Mouse (Mus musculus) neural tube, embryonic 13.5 days (tissue): ENCODE data around the gene Nmral1. TPM values are rescaled to one million over a fixed set of nuclear protein-coding genes. Genes with fewer than 3 reads are reported as not detected.
A peak's percentile ranks its signal among the peaks of the same experiment; 100 is the strongest.
"Not testable (repeated sequence)": the region's sequence is repeated elsewhere in the genome, so short reads cannot be mapped to it uniquely, and the experiment has no call there.

Experiments
- ATAC-seq: fragments of 200-750 bp; cut with Nextera tagmentation; 2 replicates; pipeline ENCODE4 v1.8.0; 2017; ENCODE audit warnings: low read depth, mild to moderate bottlenecking, moderate TSS enrichment, moderate library complexity
- H3K27ac ChIP-seq: fragments of 300-500 bp; sonication (generic); replicated peaks from 2 replicates; pipeline ENCODE4 v1.5.1; 2015; ENCODE audit warnings: moderate library complexity, mild to moderate bottlenecking, inconsistent platforms
- H3K27me3 ChIP-seq: fragments of 300-500 bp; sonication (generic); 2 replicates; pipeline ENCODE4 v1.6.1; 2015; ENCODE audit warnings: mild to moderate bottlenecking, inconsistent platforms
- H3K36me3 ChIP-seq: fragments of 300-500 bp; sonication (generic); 2 replicates; pipeline ENCODE4 v1.6.1; 2015; ENCODE audit warnings: mild to moderate bottlenecking, inconsistent platforms
- H3K4me1 ChIP-seq: fragments of 300-500 bp; sonication (generic); replicated peaks from 2 replicates; pipeline ENCODE4 v1.6.1; 2015; ENCODE audit warnings: inconsistent platforms
- H3K4me2 ChIP-seq: fragments of 300-500 bp; sonication (generic); 2 replicates; pipeline ENCODE4 v1.6.1; 2015; ENCODE audit warnings: inconsistent platforms, mild to moderate bottlenecking, moderate library complexity
- H3K4me3 ChIP-seq: fragments of 300-500 bp; sonication (generic); 2 replicates; pipeline ENCODE4 v1.5.1; 2015; ENCODE audit warnings: mild to moderate bottlenecking, inconsistent platforms
- H3K9ac ChIP-seq: fragments of 300-500 bp; sonication (generic); 2 replicates; pipeline ENCODE4 v1.6.1; 2015; ENCODE audit warnings: moderate library complexity, mild to moderate bottlenecking, inconsistent platforms
- H3K9me3 ChIP-seq: fragments of 300-500 bp; sonication (generic); 2 replicates; pipeline ENCODE4 v1.6.1; 2016; ENCODE audit warnings: inconsistent platforms
- WGBS: fragments of 180-500 bp; shearing (Covaris S2); methylation state at CpG from one replicate; pipeline ENCODE4 v1.1.7; 2015; 5-methylcytosine and 5-hydroxymethylcytosine counted together
- polyA plus RNA-seq: library from polyadenylated mRNA; unstranded; fragments of >200 nt; fragmentation: Nextera tagmentation; extraction: Ambion mirVana; gene quantifications from 2 replicates; pipeline ENCODE4 v1.2.1, GENCODE M21; 2015

Gene Nmral1
- polyA plus RNA-seq, 1 experiment from 2014 or later = 55.5 TPM

GRCm38 (mm10) chr16:4705541-4705940 lies 13.6 kb downstream of the Nmral1 start:
- Histone ChIP-seq H3K36me3 (peaks cover 96% of the 10 kb centered on the region), H3K27ac (no peak overlapping the region), H3K4me3 (no peak overlapping the region), H3K4me2 (no peak overlapping the region), H3K9ac (no peak overlapping the region), H3K4me1 (no peaks in the 10 kb centered on the region), H3K9me3 (no peaks in the 10 kb centered on the region), H3K27me3 (no peaks in the 10 kb centered on the region)
- 67% methylated on average over 4 of the region's 4 CpGs for WGBS
- no peak for ATAC-seq

GRCm38 (mm10) chr16:4702646-4703045 lies 16.5 kb downstream of the Nmral1 start:
- Histone ChIP-seq H3K4me1 (no peaks in the 10 kb centered on the region), H3K27ac (no peak overlapping the region), H3K9me3 (no peaks in the 10 kb centered on the region), H3K4me2 (no peak overlapping the region), H3K36me3 (peaks cover 99% of the 10 kb centered on the region), H3K9ac (no peak overlapping the region), H3K27me3 (no peaks in the 10 kb centered on the region), H3K4me3 (no peak overlapping the region)
- WGBS = 73% methylated on average over 1 of the region's 1 CpGs
- ATAC-seq = no peak

GRCm38 (mm10) chr16:4701211-4701610 lies 17.9 kb downstream of the Nmral1 start:
- Histone ChIP-seq H3K4me1 (no peaks in the 10 kb centered on the region), H3K9ac (no peak overlapping the region), H3K27ac (no peak overlapping the region), H3K27me3 (no peaks in the 10 kb centered on the region), H3K9me3 (no peaks in the 10 kb centered on the region), H3K4me3 (no peak overlapping the region), H3K36me3 (peaks cover 100% of the 10 kb centered on the region), H3K4me2 (no peak overlapping the region)
- 97% methylated on average over 3 of the region's 3 CpGs for WGBS
- no peak for ATAC-seq

- not testable (repeated sequence) for H3K4me2 ChIP-seq
- whole genome bisulfite sequencing = 97% methylated on average over 4 of the region's 4 CpGs
- peaks cover 72% of the 10 kb centered on the region for H3K36me3 ChIP-seq
Measured at GRCm38 (mm10) chr16:4689371-4689770, 29.8 kb downstream of the Nmral1 start.

GRCm38 (mm10) chr16:4684457-4684791 lies 34.7 kb downstream of the Nmral1 start:
- peak overlapping the region; percentile 85; the same call in 1 of the 2 replicates for H3K27ac ChIP-seq
- peak; percentile 16; the same call in 1 of the 2 replicates for ATAC-seq
- peaks cover 25% of the 10 kb centered on the region for H3K36me3 ChIP-seq
- peak overlapping the region; percentile 91 for H3K9ac ChIP-seq
- under 1% methylated on average over 9 of the region's 9 CpGs for WGBS
- H3K4me1 ChIP-seq = peaks cover 22% of the 10 kb centered on the region
- H3K4me2 ChIP-seq = peak overlapping the region; percentile 99
- H3K27me3 ChIP-seq = no peaks in the 10 kb centered on the region
- H3K4me3 ChIP-seq = peak overlapping the region; percentile 95
- no peaks in the 10 kb centered on the region; the same call in 1 of the 2 replicates for H3K9me3 ChIP-seq

More at GRCm38 (mm10) chr16:4689371-4689770, 29.8 kb downstream of the Nmral1 start:
- H3K4me3 ChIP-seq, H3K27ac ChIP-seq, H3K9me3 ChIP-seq, H3K9ac ChIP-seq, ATAC-seq, H3K27me3 ChIP-seq: not testable (repeated sequence)
- peaks cover 14% of the 10 kb centered on the region for H3K4me1 ChIP-seq

GRCm38 (mm10) chr16:4683581-4684456 lies 35.3 kb downstream of the Nmral1 start:
- Histone ChIP-seq H3K36me3 (peaks cover 19% of the 10 kb centered on the region), H3K4me3 (peak overlapping the region; percentile 95), H3K27ac (peak overlapping the region; percentile 85), H3K4me1 (peaks cover 26% of the 10 kb centered on the region), H3K9ac (peak overlapping the region; percentile 91), H3K4me2 (peak overlapping the region; percentile 99), H3K9me3 (no peaks in the 10 kb centered on the region), H3K27me3 (no peaks in the 10 kb centered on the region)
- ATAC-seq = peak; percentile 87
- under 1% methylated on average over 54 of the region's 54 CpGs for WGBS

GRCm38 (mm10) chr16:4683193-4683580 lies 36.0 kb downstream of the Nmral1 start:
- 34% methylated on average over 9 of the region's 9 CpGs for WGBS
- peak overlapping the region; percentile 85 for H3K27ac ChIP-seq
- H3K27me3 ChIP-seq = no peaks in the 10 kb centered on the region
- peak overlapping the region; percentile 95 for H3K4me3 ChIP-seq
- no peaks in the 10 kb centered on the region for H3K9me3 ChIP-seq
- H3K9ac ChIP-seq = peak overlapping the region; percentile 91
- H3K36me3 ChIP-seq = peaks cover 14% of the 10 kb centered on the region
- ATAC-seq = no peak
- peaks cover 32% of the 10 kb centered on the region for H3K4me1 ChIP-seq
- H3K4me2 ChIP-seq = peak overlapping the region; percentile 99

- no peaks in the 10 kb centered on the region for H3K27me3 ChIP-seq
- no peak overlapping the region for H3K27ac ChIP-seq
- H3K36me3 ChIP-seq = peaks cover 10% of the 10 kb centered on the region
- no peaks in the 10 kb centered on the region for H3K9me3 ChIP-seq
- 79% methylated on average over 4 of the region's 4 CpGs for WGBS
- H3K4me1 ChIP-seq = peaks cover 37% of the 10 kb centered on the region
- H3K4me3 ChIP-seq = peak overlapping the region; percentile 95; the same call in 1 of the 2 replicates
- ATAC-seq = no peak
- H3K4me2 ChIP-seq = peak overlapping the region; percentile 99
- H3K9ac ChIP-seq = peak overlapping the region; percentile 91
Measured at GRCm38 (mm10) chr16:4682628-4683179, 36.5 kb downstream of the Nmral1 start.

GRCm38 (mm10) chr16:4680922-4681455 lies 38.2 kb downstream of the Nmral1 start:
- not testable (repeated sequence) for H3K36me3 ChIP-seq, H3K4me3 ChIP-seq, H3K27me3 ChIP-seq, H3K27ac ChIP-seq, H3K9me3 ChIP-seq, H3K4me2 ChIP-seq, ATAC-seq
- Histone ChIP-seq H3K9ac (0 out of 2 replicates have a peak overlapping the region, but pooled peaks have one; percentile 5), H3K4me1 (peaks cover 38% of the 10 kb centered on the region)
- 76% methylated on average over 3 of the region's 3 CpGs for WGBS

- under 1% methylated on average over 47 of the region's 47 CpGs for WGBS
- Histone ChIP-seq H3K4me3 (peak within 1 kb of the TSS; percentile 74), H3K27me3 (no peaks in the 10 kb centered on the region), H3K4me2 (peak within 1 kb of the TSS; percentile 94), H3K27ac (peak within 1 kb of the TSS; percentile 57), H3K4me1 (peaks cover 24% of the 10 kb centered on the region), H3K36me3 (peaks cover 23% of the 10 kb centered on the region), H3K9me3 (no peaks in the 10 kb centered on the region), H3K9ac (peak within 1 kb of the TSS; percentile 82)
- ATAC-seq = peak; percentile 88
Measured at GRCm38 (mm10) chr16:4679121-4680018, 39.8 kb downstream of the Nmral1 start, which contains the start of gene Coro7. TSS of gene Coro7 (minus strand) at chr16:4679777.

GRCm38 (mm10) chr16:4678080-4678479 lies 41.1 kb downstream of the Nmral1 start:
- peaks cover 19% of the 10 kb centered on the region for H3K4me1 ChIP-seq
- no peak overlapping the region for H3K27ac ChIP-seq
- no peak overlapping the region; the same call in 1 of the 2 replicates for H3K4me3 ChIP-seq
- H3K27me3 ChIP-seq = no peaks in the 10 kb centered on the region
- H3K9ac ChIP-seq = peak overlapping the region; percentile 82; the same call in 1 of the 2 replicates
- ATAC-seq = no peak
- H3K36me3 ChIP-seq = peaks cover 36% of the 10 kb centered on the region
- no peaks in the 10 kb centered on the region for H3K9me3 ChIP-seq
- WGBS = 85% methylated on average over 5 of the region's 5 CpGs
- H3K4me2 ChIP-seq = peak overlapping the region; percentile 94
